Mouse (Mus musculus): ENCODE data around the gene Slc29a3. TPM values are rescaled to one million over a fixed set of nuclear protein-coding genes. Genes with fewer than 3 reads are reported as not detected.

The Slc29a3 gene
- polyA plus RNA-seq, 1 experiment from 2014 or later: 13.2 TPM

- H3K27me3 ChIP-seq: no peaks in the 10 kb centered on the region
- H3K4me2 ChIP-seq (replicated peaks): no peak overlapping the region
- H3K36me3 ChIP-seq: no peaks in the 10 kb centered on the region
- H3K9ac ChIP-seq (replicated peaks): no peak overlapping the region
- H3K4me1 ChIP-seq: peaks cover 4% of the 10 kb centered on the region
- WGBS: 82% methylated on average over 11 of the region's 11 CpGs
- H3K9me3 ChIP-seq: no peaks in the 10 kb centered on the region
- ATAC-seq (replicated peaks): no peak
- H3K4me3 ChIP-seq: no peak overlapping the region
- H3K27ac ChIP-seq (replicated peaks): no peak overlapping the region
Measured at GRCm38 (mm10) chr10:60737169-60737728, 15.3 kb downstream of the Slc29a3 start.

- H3K9me3 ChIP-seq: no peaks in the 10 kb centered on the region
- ATAC-seq (replicated peaks): no peak
- no peaks in the 10 kb centered on the region for H3K36me3 ChIP-seq
- 95% methylated on average over 1 of the region's 1 CpGs for WGBS
- no peak overlapping the region for H3K4me2 ChIP-seq (replicated peaks)
- no peak overlapping the region for H3K9ac ChIP-seq (replicated peaks)
- peaks cover 13% of the 10 kb centered on the region for H3K4me1 ChIP-seq
- H3K27me3 ChIP-seq: no peaks in the 10 kb centered on the region
- H3K27ac ChIP-seq (replicated peaks): no peak overlapping the region
- H3K4me3 ChIP-seq: no peak overlapping the region
Measured at GRCm38 (mm10) chr10:60735737-60736136, 16.9 kb downstream of the Slc29a3 start.

- 90% methylated on average over 8 of the region's 8 CpGs for WGBS
- Histone ChIP-seq H3K36me3 (no peaks in the 10 kb centered on the region; the same call in 1 of the 2 replicates), H3K9ac (replicated peaks) (no peak overlapping the region), H3K4me3 (no peak overlapping the region), H3K4me2 (replicated peaks) (no peak overlapping the region), H3K9me3 (no peaks in the 10 kb centered on the region), H3K27ac (replicated peaks) (no peak overlapping the region), H3K27me3 (no peaks in the 10 kb centered on the region), H3K4me1 (peaks cover 13% of the 10 kb centered on the region)
- no peak for ATAC-seq (replicated peaks)
Measured at GRCm38 (mm10) chr10:60733471-60733870, 19.1 kb downstream of the Slc29a3 start.

GRCm38 (mm10) chr10:60732397-60732861 is 20.2 kb downstream of the Slc29a3 start:
- Histone ChIP-seq H3K4me3 (no peak overlapping the region), H3K36me3 (no peaks in the 10 kb centered on the region; the same call in 1 of the 2 replicates), H3K27me3 (no peaks in the 10 kb centered on the region), H3K27ac (replicated peaks) (peak overlapping the region; percentile 58), H3K4me1 (peaks cover 17% of the 10 kb centered on the region), H3K4me2 (replicated peaks) (no peak overlapping the region), H3K9me3 (no peaks in the 10 kb centered on the region), H3K9ac (replicated peaks) (no peak overlapping the region)
- 0 out of 2 replicates have a peak, but pooled peaks have one; percentile 29 for ATAC-seq (replicated peaks)
- WGBS: 38% methylated on average over 2 of the region's 2 CpGs

GRCm38 (mm10) chr10:60731742-60732141 is 20.9 kb downstream of the Slc29a3 start:
- no peak overlapping the region for H3K4me3 ChIP-seq
- no peaks in the 10 kb centered on the region for H3K9me3 ChIP-seq
- 5% methylated on average over 5 of the region's 5 CpGs for WGBS
- 0 out of 2 replicates have a peak, but pooled peaks have one; percentile 19 for ATAC-seq (replicated peaks)
- no peaks in the 10 kb centered on the region for H3K27me3 ChIP-seq
- no peaks in the 10 kb centered on the region; the same call in 1 of the 2 replicates for H3K36me3 ChIP-seq
- H3K27ac ChIP-seq (replicated peaks): peak overlapping the region; percentile 58
- H3K4me2 ChIP-seq (replicated peaks): no peak overlapping the region
- H3K9ac ChIP-seq (replicated peaks): no peak overlapping the region
- peaks cover 19% of the 10 kb centered on the region for H3K4me1 ChIP-seq

- Histone ChIP-seq H3K9ac (replicated peaks) (no peak overlapping the region), H3K27ac (replicated peaks) (0 out of 2 replicates have a peak overlapping the region, but pooled peaks have one; percentile 3), H3K4me2 (replicated peaks) (no peak overlapping the region), H3K4me3 (no peak overlapping the region), H3K9me3 (no peaks in the 10 kb centered on the region), H3K36me3 (peaks cover 3% of the 10 kb centered on the region; the same call in 1 of the 2 replicates), H3K4me1 (peaks cover 16% of the 10 kb centered on the region), H3K27me3 (no peaks in the 10 kb centered on the region)
- 41% methylated on average over 5 of the region's 5 CpGs for WGBS
- ATAC-seq (replicated peaks): no peak
Measured at GRCm38 (mm10) chr10:60727301-60727700, 25.3 kb downstream of the Slc29a3 start.

GRCm38 (mm10) chr10:60726896-60727295 is 25.7 kb downstream of the Slc29a3 start:
- 76% methylated on average over 3 of the region's 3 CpGs for WGBS
- Histone ChIP-seq H3K4me1 (peaks cover 15% of the 10 kb centered on the region), H3K27ac (replicated peaks) (no peak overlapping the region), H3K9me3 (no peaks in the 10 kb centered on the region), H3K27me3 (no peaks in the 10 kb centered on the region), H3K4me2 (replicated peaks) (no peak overlapping the region), H3K9ac (replicated peaks) (no peak overlapping the region), H3K36me3 (peaks cover 3% of the 10 kb centered on the region; the same call in 1 of the 2 replicates), H3K4me3 (no peak overlapping the region)
- no peak for ATAC-seq (replicated peaks)

GRCm38 (mm10) chr10:60724496-60724895 is 28.1 kb downstream of the Slc29a3 start:
- peaks cover 21% of the 10 kb centered on the region for H3K4me1 ChIP-seq
- H3K36me3 ChIP-seq: peaks cover 3% of the 10 kb centered on the region; the same call in 1 of the 2 replicates
- WGBS: 67% methylated on average over 6 of the region's 6 CpGs
- no peaks in the 10 kb centered on the region for H3K9me3 ChIP-seq
- no peak overlapping the region for H3K4me2 ChIP-seq (replicated peaks)
- no peak overlapping the region for H3K4me3 ChIP-seq
- H3K27ac ChIP-seq (replicated peaks): no peak overlapping the region
- no peak overlapping the region for H3K9ac ChIP-seq (replicated peaks)
- no peak for ATAC-seq (replicated peaks)
- H3K27me3 ChIP-seq: no peaks in the 10 kb centered on the region

GRCm38 (mm10) chr10:60723345-60723744 is 29.2 kb downstream of the Slc29a3 start:
- Histone ChIP-seq H3K9me3 (no peaks in the 10 kb centered on the region), H3K4me1 (peaks cover 21% of the 10 kb centered on the region), H3K36me3 (0 out of 2 replicates have a peak, but pooled peaks cover 3% of the 10 kb centered on the region), H3K4me2 (replicated peaks) (no peak overlapping the region), H3K4me3 (no peak overlapping the region), H3K27me3 (no peaks in the 10 kb centered on the region), H3K27ac (replicated peaks) (no peak overlapping the region), H3K9ac (replicated peaks) (no peak overlapping the region)
- 33% methylated on average over 1 of the region's 1 CpGs for WGBS
- ATAC-seq (replicated peaks): no peak

GRCm38 (mm10) chr10:60721640-60722039 is 31.0 kb downstream of the Slc29a3 start:
- ATAC-seq (replicated peaks): no peak
- 17% methylated on average over 12 of the region's 12 CpGs for WGBS
- Histone ChIP-seq H3K9me3 (no peaks in the 10 kb centered on the region), H3K27ac (replicated peaks) (no peak overlapping the region), H3K4me2 (replicated peaks) (peak overlapping the region; percentile 12; the same call in 1 of the 2 replicates), H3K36me3 (0 out of 2 replicates have a peak, but pooled peaks cover 3% of the 10 kb centered on the region), H3K4me1 (peaks cover 14% of the 10 kb centered on the region), H3K27me3 (no peaks in the 10 kb centered on the region), H3K9ac (replicated peaks) (no peak overlapping the region), H3K4me3 (no peak overlapping the region)

GRCm38 (mm10) chr10:60720461-60720860 is 32.1 kb downstream of the Slc29a3 start:
- Histone ChIP-seq H3K9ac (replicated peaks) (no peak overlapping the region), H3K4me1 (peaks cover 14% of the 10 kb centered on the region), H3K4me3 (no peak overlapping the region), H3K36me3 (peaks cover 11% of the 10 kb centered on the region), H3K4me2 (replicated peaks) (no peak overlapping the region), H3K27ac (replicated peaks) (no peak overlapping the region), H3K9me3 (no peaks in the 10 kb centered on the region), H3K27me3 (no peaks in the 10 kb centered on the region)
- no peak for ATAC-seq (replicated peaks)
- WGBS: 78% methylated on average over 5 of the region's 5 CpGs

- Histone ChIP-seq H3K4me3 (no peak overlapping the region), H3K36me3 (peaks cover 23% of the 10 kb centered on the region), H3K9ac (replicated peaks) (no peak overlapping the region), H3K4me2 (replicated peaks) (no peak overlapping the region), H3K9me3 (no peaks in the 10 kb centered on the region), H3K27ac (replicated peaks) (no peak overlapping the region), H3K4me1 (peaks cover 14% of the 10 kb centered on the region), H3K27me3 (no peaks in the 10 kb centered on the region)
- 85% methylated on average over 2 of the region's 2 CpGs for WGBS
- no peak for ATAC-seq (replicated peaks)
Measured at GRCm38 (mm10) chr10:60718491-60718890, 34.1 kb downstream of the Slc29a3 start.

GRCm38 (mm10) chr10:60716449-60716848 is 36.1 kb downstream of the Slc29a3 start:
- no peaks in the 10 kb centered on the region for H3K9me3 ChIP-seq
- H3K27me3 ChIP-seq: no peaks in the 10 kb centered on the region
- H3K4me1 ChIP-seq: peaks cover 6% of the 10 kb centered on the region
- no peak overlapping the region for H3K4me3 ChIP-seq
- H3K4me2 ChIP-seq (replicated peaks): no peak overlapping the region
- ATAC-seq (replicated peaks): no peak
- H3K27ac ChIP-seq (replicated peaks): no peak overlapping the region
- 88% methylated on average over 3 of the region's 3 CpGs for WGBS
- no peak overlapping the region for H3K9ac ChIP-seq (replicated peaks)
- H3K36me3 ChIP-seq: peaks cover 32% of the 10 kb centered on the region

Data from forebrain, embryonic 15.5 days (tissue).